Mouse (Mus musculus) ES-E14 (cell line): ENCODE results near the gene Isg20. TPM values are rescaled to one million over a fixed set of nuclear protein-coding genes. Genes with fewer than 3 reads are reported as not detected.

ENCODE experiments used
- DNase-seq: peaks from one replicate; pipeline ENCODE4 v3.0.0-alpha.2; 2013; ENCODE audit warnings: low read depth, low spot score
- H3K27ac ChIP-seq: 2 replicates; pipeline ENCODE4 v1.5.1; 2012; ENCODE audit warnings: low read depth, mild to moderate bottlenecking, low read length, moderate library complexity, mixed read lengths; ENCODE audit not compliant: poor library complexity, insufficient read depth, severe bottlenecking
- H3K36me3 ChIP-seq: 2 replicates; pipeline ENCODE4 v1.6.1; 2012; ENCODE audit warnings: mild to moderate bottlenecking, low read length, moderate library complexity, mixed read lengths; ENCODE audit not compliant: control insufficient read depth, poor library complexity, insufficient read depth, severe bottlenecking
- H3K4me1 ChIP-seq, 2 experiments: fragments of 150-350 bp in 1 of 2; sonication (generic) in 1 of 2; 2 replicates each; pipeline ENCODE4 v1.6.1; 2012; ENCODE audit warnings: low read length in 2 of 2, mild to moderate bottlenecking in 1 of 2, mixed read lengths in 1 of 2; ENCODE audit not compliant: control insufficient read depth in 2 of 2, insufficient read depth in 2 of 2, poor library complexity in 1 of 2
- H3K4me3 ChIP-seq, 2 experiments: fragments of 150-350 bp in 1 of 2; sonication (generic) in 1 of 2; 2 replicates each; pipeline ENCODE4 v1.5.1; 2012; ENCODE audit warnings: low read length in 2 of 2, low read depth in 1 of 2, mild to moderate bottlenecking in 1 of 2, mixed read lengths in 1 of 2; ENCODE audit not compliant: insufficient read depth in 1 of 2, poor library complexity in 1 of 2, severe bottlenecking in 1 of 2
- H3K9ac ChIP-seq: 2 replicates; pipeline ENCODE4 v1.6.1; 2012; ENCODE audit warnings: low read depth, mild to moderate bottlenecking, low read length, mixed read lengths; ENCODE audit not compliant: poor library complexity, insufficient read depth, severe bottlenecking
- H3K9me3 ChIP-seq: fragments of 150-350 bp; sonication (generic); 2 replicates; pipeline ENCODE4 v1.6.1; 2012; ENCODE audit warnings: low read depth, mild to moderate bottlenecking, low read length; ENCODE audit not compliant: control insufficient read depth, insufficient read depth
- CHD2 ChIP-seq: IDR thresholded peaks from 2 replicates; pipeline ENCODE4 v1.6.1; 2014; ENCODE audit warnings: mild to moderate bottlenecking, low read depth, low read length, inconsistent platforms
- HCFC1 ChIP-seq: IDR thresholded peaks from 2 replicates; pipeline ENCODE4 v1.6.1; 2012; ENCODE audit warnings: low read length, inconsistent platforms, borderline replicate concordance; ENCODE audit not compliant: insufficient read depth
- MAFK ChIP-seq: IDR thresholded peaks from 2 replicates; pipeline ENCODE4 v1.6.1; 2014; ENCODE audit warnings: mild to moderate bottlenecking, low read depth, low read length, inconsistent platforms; ENCODE audit not compliant: insufficient read depth
- ZC3H11A ChIP-seq: IDR thresholded peaks from 2 replicates; pipeline ENCODE4 v1.6.1; 2012; ENCODE audit warnings: low read depth, mild to moderate bottlenecking, inconsistent platforms, low read length, borderline replicate concordance
- ZNF384 ChIP-seq: IDR thresholded peaks from 2 replicates; pipeline ENCODE4 v1.6.1; 2012; ENCODE audit warnings: low read depth, low read length, inconsistent platforms
- in situ Hi-C, 2 experiments: fragments of 600-800 bp; cut with MboI; formaldehyde crosslinking; loops; one replicate each; pipeline ENCODE4 v1.15.1; 2025; ENCODE audit warnings: low sequenced_read_pairs in 2 of 2, inconsistent platforms in 1 of 2; ENCODE audit not compliant: unreplicated experiment in 2 of 2
- total RNA-seq: library from RNA; depleted of rRNA; stranded (reverse); fragments of 300-350 nt; gene quantifications from 2 replicates; pipeline ENCODE4 v1.2.3, GENCODE M21; 2012

Gene Isg20
- total RNA-seq, 1 experiment, result 3.2 TPM

- Histone ChIP-seq H3K9me3 (no peaks in the 10 kb centered on the region), H3K36me3 (peaks cover 15% of the 10 kb centered on the region), H3K27ac (no peak overlapping the region), H3K4me1 (peaks cover 4 to 16% of the 10 kb centered on the region in 2 experiments; a peak in 3 of 4 replicates), H3K4me3 (no peak overlapping the region), H3K9ac (no peak overlapping the region)
- DNase-seq, result no peak
- TF ChIP-seq MAFK (no peak), ZC3H11A (no peak), CHD2 (no peak; the same call in 1 of the 2 replicates), HCFC1 (no peak), ZNF384 (no peak)
- in situ Hi-C loops, result loop anchor here in 1 of 2 experiments (10.0 to 25.0 kb wide), 2 partner anchors 162 to 325 kb away; no protein-coding TSS in a partner anchor
These were observed 811 bp upstream of the Isg20 start for GRCm38 (mm10) chr7:78912253-78912973.

- no peak overlapping the region for H3K4me3 ChIP-seq
- in situ Hi-C loops, result loop anchor here in 1 of 2 experiments (10.0 to 25.0 kb wide), 2 partner anchors 161 to 323 kb away; no protein-coding TSS in a partner anchor
- H3K9me3 ChIP-seq, result no peaks in the 10 kb centered on the region
- H3K36me3 ChIP-seq, result peaks cover 9% of the 10 kb centered on the region; the same call in 1 of the 2 replicates
- no peak for DNase-seq
- H3K4me1 ChIP-seq, result peaks cover 4 to 20% of the 10 kb centered on the region in 2 experiments; a peak in 3 of 4 replicates
- no peak for TF ChIP-seq HCFC1
- TF ChIP-seq ZC3H11A, result no peak
- TF ChIP-seq ZNF384, result no peak
- H3K9ac ChIP-seq, result no peak overlapping the region
- no peak overlapping the region for H3K27ac ChIP-seq
These were observed 673 bp downstream of the Isg20 start for GRCm38 (mm10) chr7:78913649-78914544.

GRCm38 (mm10) chr7:78914545-78914845 is 1.3 kb downstream of the Isg20 start:
- H3K4me3 ChIP-seq, result no peak overlapping the region
- TF ChIP-seq ZNF384 (no peak), ZC3H11A (no peak), MAFK (no peak), CHD2 (no peak), HCFC1 (no peak)
- H3K27ac ChIP-seq, result no peak overlapping the region
- H3K9me3 ChIP-seq, result no peaks in the 10 kb centered on the region
- DNase-seq, result no peak
- no peak overlapping the region for H3K9ac ChIP-seq
- H3K4me1 ChIP-seq, result peaks cover 4 to 20% of the 10 kb centered on the region in 2 experiments; a peak in 3 of 4 replicates
- in situ Hi-C loops, result loop anchor here in 1 of 2 experiments (10.0 to 25.0 kb wide), 2 partner anchors 160 to 323 kb away; no protein-coding TSS in a partner anchor
- H3K36me3 ChIP-seq, result peaks cover 7% of the 10 kb centered on the region; the same call in 1 of the 2 replicates

- Histone ChIP-seq H3K4me1 (peaks cover 4 to 20% of the 10 kb centered on the region in 2 experiments; a peak in 3 of 4 replicates), H3K36me3 (peaks cover 3% of the 10 kb centered on the region; the same call in 1 of the 2 replicates)
- in situ Hi-C loops, result loop anchor here in 1 of 2 experiments (10.0 to 25.0 kb wide), 2 partner anchors 160 to 322 kb away; no protein-coding TSS in a partner anchor
These were observed 1.8 kb downstream of the Isg20 start for GRCm38 (mm10) chr7:78914896-78915510.

More at GRCm38 (mm10) chr7:78914896-78915510, 1.8 kb downstream of the Isg20 start:
- Histone ChIP-seq H3K9me3 (no peaks in the 10 kb centered on the region), H3K9ac (no peak overlapping the region), H3K4me3 (no peak overlapping the region; a peak in 1 of 4 replicates), H3K27ac (no peak overlapping the region)
- DNase-seq, result no peak
- TF ChIP-seq ZC3H11A (no peak), CHD2 (no peak), HCFC1 (no peak), ZNF384 (no peak), MAFK (no peak)
